Mouse (Mus musculus) CD4-positive naive resting alpha-beta T cell, adult 57 days (primary cell): ENCODE results near the gene Gria2. TPM values are rescaled to one million over a fixed set of nuclear protein-coding genes. Genes with fewer than 3 reads are reported as not detected.

Source experiments
- total RNA-seq: library from RNA; stranded (reverse); gene quantifications from one replicate; pipeline ENCODE4 v1.2.4, GENCODE M21; 2023

The Gria2 gene
- total RNA-seq, result 0.06 TPM

GRCm38 (mm10) chr3:80802596-80803081 is at the start of gene Gria2:
TSS of gene Gria2 (minus strand) at chr3:80802835.

Other genes with a start within 250 kb of the Gria2 start
- not detected for gene Glrb, start 110.8 kb upstream of the Gria2 start, total RNA-seq
- gene Pdgfc, start 233.6 kb upstream of the Gria2 start, total RNA-seq, result not detected